Mouse (Mus musculus): ENCODE data around the gene Tbc1d5. TPM values are rescaled to one million over a fixed set of nuclear protein-coding genes. Genes with fewer than 3 reads are reported as not detected.

The Tbc1d5 gene
- polyA plus RNA-seq, 1 experiment = 16.4 TPM

DNA sequence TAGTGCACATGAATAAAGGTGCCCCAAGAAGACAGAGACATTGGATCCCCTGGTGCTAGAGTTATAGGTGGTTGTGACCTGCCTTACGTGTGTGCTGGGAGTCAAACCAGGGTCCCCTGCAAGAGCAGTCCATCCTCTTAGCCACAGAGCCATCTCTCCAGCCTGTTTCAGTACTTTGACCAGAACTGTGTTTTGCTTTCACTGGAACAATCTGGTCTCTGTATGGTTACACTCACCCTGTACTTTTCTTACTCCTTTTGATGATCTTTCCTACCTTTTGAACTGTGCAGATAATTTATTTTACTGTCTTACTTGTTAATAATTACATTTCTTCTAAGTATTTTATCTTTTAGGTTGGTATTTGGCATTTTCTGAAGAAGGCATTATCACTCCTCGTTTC, 387.5 kb downstream of the Tbc1d5 start:
- TF ChIP-seq POLR2A (IDR thresholded peaks at IDR 0.05; ENCODE audit: insufficient read depth, low read length) = no peak
- TF ChIP-seq EP300 (IDR thresholded peaks at IDR 0.05; ENCODE audit: insufficient read depth, low read depth, low read length) = no peak
- no peak for TF ChIP-seq CTCF (IDR thresholded peaks at IDR 0.05; ENCODE audit: low read depth, low read length)
- H3K36me3 ChIP-seq (ENCODE audit: control insufficient read depth, insufficient read depth, low read length, poor library complexity, severe bottlenecking) = no peaks in the 10 kb centered on the region
- no peak overlapping the region for H3K9ac ChIP-seq (ENCODE audit: low read depth, poor library complexity, severe bottlenecking)
- H3K4me3 ChIP-seq (ENCODE audit: low read depth, low read length) = no peak overlapping the region
- H3K27me3 ChIP-seq (ENCODE audit: control insufficient read depth, insufficient read depth, low read length, poor library complexity, severe bottlenecking) = no peaks in the 10 kb centered on the region
- no peak overlapping the region for H3K27ac ChIP-seq (ENCODE audit: insufficient read depth, low read length)
- H3K9me3 ChIP-seq (replicated peaks; ENCODE audit: control insufficient read depth, insufficient read depth, low read length, poor library complexity, severe bottlenecking) = no peaks in the 10 kb centered on the region
- H3K4me1 ChIP-seq (ENCODE audit: control insufficient read depth, insufficient read depth, low read length) = no peaks in the 10 kb centered on the region

DNA sequence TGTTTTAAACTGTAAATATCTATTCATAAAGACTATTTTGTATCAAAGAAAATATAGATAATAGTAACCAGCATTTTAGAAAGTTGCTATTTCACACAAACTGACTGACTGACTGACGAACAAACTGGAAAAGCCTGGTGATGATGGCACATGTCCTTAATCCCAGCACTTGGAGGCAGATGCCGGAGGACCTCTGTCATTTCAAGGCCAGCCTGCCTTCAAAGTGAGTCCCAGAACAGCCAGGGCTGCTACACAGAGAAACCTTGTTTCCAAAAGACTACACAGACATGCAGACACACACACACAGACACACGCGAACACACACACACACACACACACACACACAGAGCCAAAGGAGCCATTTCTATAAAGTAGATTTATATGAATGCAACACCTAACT, 390.3 kb downstream of the Tbc1d5 start:
- no peaks in the 10 kb centered on the region for H3K36me3 ChIP-seq (ENCODE audit: control insufficient read depth, insufficient read depth, low read length, poor library complexity, severe bottlenecking)

GRCm38 (mm10) chr17:50775247-50775646, 403.9 kb downstream of the Tbc1d5 start:
- Histone ChIP-seq H3K4me1 (ENCODE audit: control insufficient read depth, insufficient read depth, low read length) (no peaks in the 10 kb centered on the region), H3K36me3 (ENCODE audit: control insufficient read depth, insufficient read depth, low read length, poor library complexity, severe bottlenecking) (no peaks in the 10 kb centered on the region), H3K9me3 (replicated peaks; ENCODE audit: control insufficient read depth, insufficient read depth, low read length, poor library complexity, severe bottlenecking) (no peaks in the 10 kb centered on the region), H3K9ac (ENCODE audit: low read depth, poor library complexity, severe bottlenecking) (no peak overlapping the region), H3K27ac (ENCODE audit: insufficient read depth, low read length) (no peak overlapping the region), H3K27me3 (ENCODE audit: control insufficient read depth, insufficient read depth, low read length, poor library complexity, severe bottlenecking) (no peaks in the 10 kb centered on the region), H3K4me3 (ENCODE audit: low read depth, low read length) (no peak overlapping the region)
- TF ChIP-seq CTCF (IDR thresholded peaks at IDR 0.05; ENCODE audit: low read depth, low read length) (no peak), POLR2A (IDR thresholded peaks at IDR 0.05; ENCODE audit: insufficient read depth, low read length) (no peak), EP300 (IDR thresholded peaks at IDR 0.05; ENCODE audit: insufficient read depth, low read depth, low read length) (no peak)

More for the DNA sequence above, 390.3 kb downstream of the Tbc1d5 start:
- Histone ChIP-seq H3K9me3 (replicated peaks; ENCODE audit: control insufficient read depth, insufficient read depth, low read length, poor library complexity, severe bottlenecking) (no peaks in the 10 kb centered on the region), H3K9ac (ENCODE audit: low read depth, poor library complexity, severe bottlenecking) (no peak overlapping the region), H3K27me3 (ENCODE audit: control insufficient read depth, insufficient read depth, low read length, poor library complexity, severe bottlenecking) (no peaks in the 10 kb centered on the region), H3K27ac (ENCODE audit: insufficient read depth, low read length) (no peak overlapping the region), H3K4me1 (ENCODE audit: control insufficient read depth, insufficient read depth, low read length) (no peaks in the 10 kb centered on the region), H3K4me3 (ENCODE audit: low read depth, low read length) (no peak overlapping the region)
- TF ChIP-seq EP300 (IDR thresholded peaks at IDR 0.05; ENCODE audit: insufficient read depth, low read depth, low read length) (no peak), CTCF (IDR thresholded peaks at IDR 0.05; ENCODE audit: low read depth, low read length) (no peak), POLR2A (IDR thresholded peaks at IDR 0.05; ENCODE audit: insufficient read depth, low read length) (no peak)

- H3K9ac ChIP-seq (ENCODE audit: low read depth, poor library complexity, severe bottlenecking) = no peak overlapping the region
Observed at GRCm38 (mm10) chr17:50764387-50764786, 414.8 kb downstream of the Tbc1d5 start.

DNA sequence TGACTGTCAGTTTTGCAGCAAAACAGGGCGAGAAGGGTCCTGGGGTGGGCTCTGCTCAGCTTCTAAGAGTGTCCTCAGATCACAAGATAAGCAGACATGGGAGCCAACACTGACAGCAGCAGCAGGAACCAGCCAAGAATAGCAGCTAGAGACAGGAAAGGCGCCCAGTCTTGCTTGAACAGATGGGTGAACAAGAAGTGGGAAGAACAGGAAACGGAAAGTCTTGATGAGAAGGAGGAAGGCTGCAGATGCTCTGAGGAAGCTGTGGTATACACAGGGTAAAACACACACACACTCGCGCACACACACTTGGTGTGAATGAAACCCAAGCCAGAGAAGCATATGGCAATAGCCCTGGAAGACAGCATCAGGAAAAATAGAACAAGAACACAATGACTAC, 415.7 kb downstream of the Tbc1d5 start:
- H3K9ac ChIP-seq (ENCODE audit: low read depth, poor library complexity, severe bottlenecking) = no peak overlapping the region
- H3K27ac ChIP-seq (ENCODE audit: insufficient read depth, low read length) = no peak overlapping the region
- no peaks in the 10 kb centered on the region for H3K4me1 ChIP-seq (ENCODE audit: control insufficient read depth, insufficient read depth, low read length)
- H3K36me3 ChIP-seq (ENCODE audit: control insufficient read depth, insufficient read depth, low read length, poor library complexity, severe bottlenecking) = no peaks in the 10 kb centered on the region
- no peak for TF ChIP-seq CTCF (IDR thresholded peaks at IDR 0.05; ENCODE audit: low read depth, low read length)
- no peak for TF ChIP-seq EP300 (IDR thresholded peaks at IDR 0.05; ENCODE audit: insufficient read depth, low read depth, low read length)
- no peak for TF ChIP-seq POLR2A (IDR thresholded peaks at IDR 0.05; ENCODE audit: insufficient read depth, low read length)
- no peaks in the 10 kb centered on the region for H3K27me3 ChIP-seq (ENCODE audit: control insufficient read depth, insufficient read depth, low read length, poor library complexity, severe bottlenecking)
- no peak overlapping the region for H3K4me3 ChIP-seq (ENCODE audit: low read depth, low read length)
- H3K9me3 ChIP-seq (replicated peaks; ENCODE audit: control insufficient read depth, insufficient read depth, low read length, poor library complexity, severe bottlenecking) = no peaks in the 10 kb centered on the region

More at GRCm38 (mm10) chr17:50764387-50764786, 414.8 kb downstream of the Tbc1d5 start:
- no peaks in the 10 kb centered on the region for H3K27me3 ChIP-seq (ENCODE audit: control insufficient read depth, insufficient read depth, low read length, poor library complexity, severe bottlenecking)
- no peak overlapping the region for H3K27ac ChIP-seq (ENCODE audit: insufficient read depth, low read length)
- no peak for TF ChIP-seq POLR2A (IDR thresholded peaks at IDR 0.05; ENCODE audit: insufficient read depth, low read length)
- TF ChIP-seq EP300 (IDR thresholded peaks at IDR 0.05; ENCODE audit: insufficient read depth, low read depth, low read length) = no peak
- TF ChIP-seq CTCF (IDR thresholded peaks at IDR 0.05; ENCODE audit: low read depth, low read length) = no peak
- no peaks in the 10 kb centered on the region for H3K4me1 ChIP-seq (ENCODE audit: control insufficient read depth, insufficient read depth, low read length)
- no peak overlapping the region for H3K4me3 ChIP-seq (ENCODE audit: low read depth, low read length)
- H3K36me3 ChIP-seq (ENCODE audit: control insufficient read depth, insufficient read depth, low read length, poor library complexity, severe bottlenecking) = no peaks in the 10 kb centered on the region
- no peaks in the 10 kb centered on the region for H3K9me3 ChIP-seq (replicated peaks; ENCODE audit: control insufficient read depth, insufficient read depth, low read length, poor library complexity, severe bottlenecking)

GRCm38 (mm10) chr17:50762231-50762630, 416.9 kb downstream of the Tbc1d5 start:
- no peaks in the 10 kb centered on the region for H3K9me3 ChIP-seq (replicated peaks; ENCODE audit: control insufficient read depth, insufficient read depth, low read length, poor library complexity, severe bottlenecking)
- TF ChIP-seq CTCF (IDR thresholded peaks at IDR 0.05; ENCODE audit: low read depth, low read length) (no peak), EP300 (IDR thresholded peaks at IDR 0.05; ENCODE audit: insufficient read depth, low read depth, low read length) (no peak), POLR2A (IDR thresholded peaks at IDR 0.05; ENCODE audit: insufficient read depth, low read length) (no peak)
- H3K4me1 ChIP-seq (ENCODE audit: control insufficient read depth, insufficient read depth, low read length) = no peaks in the 10 kb centered on the region
- H3K4me3 ChIP-seq (ENCODE audit: low read depth, low read length) = no peak overlapping the region
- no peaks in the 10 kb centered on the region for H3K36me3 ChIP-seq (ENCODE audit: control insufficient read depth, insufficient read depth, low read length, poor library complexity, severe bottlenecking)
- no peaks in the 10 kb centered on the region for H3K27me3 ChIP-seq (ENCODE audit: control insufficient read depth, insufficient read depth, low read length, poor library complexity, severe bottlenecking)
- no peak overlapping the region for H3K9ac ChIP-seq (ENCODE audit: low read depth, poor library complexity, severe bottlenecking)
- no peak overlapping the region for H3K27ac ChIP-seq (ENCODE audit: insufficient read depth, low read length)

Measured in ES-Bruce4 (cell line).